Mouse (Mus musculus): ENCODE data around the gene Nup107. TPM values are rescaled to one million over a fixed set of nuclear protein-coding genes. Genes with fewer than 3 reads are reported as not detected.

Gene Nup107
- polyA plus RNA-seq, 1 experiment from 2014 or later = 58.8 TPM

- 93% methylated on average over 14 of the region's 14 CpGs for WGBS
- no peak for ATAC-seq
- Histone ChIP-seq H3K36me3 (peaks cover 34% of the 10 kb centered on the region), H3K9me3 (no peaks in the 10 kb centered on the region), H3K4me1 (replicated peaks) (no peaks in the 10 kb centered on the region), H3K4me3 (replicated peaks) (no peak overlapping the region), H3K9ac (no peak overlapping the region), H3K27ac (no peak overlapping the region), H3K4me2 (replicated peaks) (no peak overlapping the region), H3K27me3 (replicated peaks) (no peaks in the 10 kb centered on the region)
Observed at GRCm38 (mm10) chr10:117782491-117783260, 9.8 kb downstream of the Nup107 start.

- Histone ChIP-seq H3K4me1 (replicated peaks) (no peaks in the 10 kb centered on the region), H3K9me3 (no peaks in the 10 kb centered on the region), H3K9ac (no peak overlapping the region), H3K27me3 (replicated peaks) (no peaks in the 10 kb centered on the region), H3K4me3 (replicated peaks) (no peak overlapping the region), H3K27ac (no peak overlapping the region), H3K4me2 (replicated peaks) (no peak overlapping the region), H3K36me3 (peaks cover 34% of the 10 kb centered on the region)
- WGBS = 90% methylated on average over 2 of the region's 2 CpGs
- no peak for ATAC-seq
Observed at GRCm38 (mm10) chr10:117782056-117782455, 10.4 kb downstream of the Nup107 start.

- Histone ChIP-seq H3K4me3 (replicated peaks) (no peak overlapping the region), H3K9ac (no peak overlapping the region), H3K27me3 (replicated peaks) (no peaks in the 10 kb centered on the region), H3K27ac (no peak overlapping the region), H3K36me3 (peaks cover 27% of the 10 kb centered on the region), H3K4me2 (replicated peaks) (no peak overlapping the region), H3K4me1 (replicated peaks) (no peaks in the 10 kb centered on the region), H3K9me3 (no peaks in the 10 kb centered on the region)
- WGBS = 91% methylated on average over 17 of the region's 17 CpGs
- no peak for ATAC-seq
Observed at GRCm38 (mm10) chr10:117781021-117781725, 11.3 kb downstream of the Nup107 start.

DNA sequence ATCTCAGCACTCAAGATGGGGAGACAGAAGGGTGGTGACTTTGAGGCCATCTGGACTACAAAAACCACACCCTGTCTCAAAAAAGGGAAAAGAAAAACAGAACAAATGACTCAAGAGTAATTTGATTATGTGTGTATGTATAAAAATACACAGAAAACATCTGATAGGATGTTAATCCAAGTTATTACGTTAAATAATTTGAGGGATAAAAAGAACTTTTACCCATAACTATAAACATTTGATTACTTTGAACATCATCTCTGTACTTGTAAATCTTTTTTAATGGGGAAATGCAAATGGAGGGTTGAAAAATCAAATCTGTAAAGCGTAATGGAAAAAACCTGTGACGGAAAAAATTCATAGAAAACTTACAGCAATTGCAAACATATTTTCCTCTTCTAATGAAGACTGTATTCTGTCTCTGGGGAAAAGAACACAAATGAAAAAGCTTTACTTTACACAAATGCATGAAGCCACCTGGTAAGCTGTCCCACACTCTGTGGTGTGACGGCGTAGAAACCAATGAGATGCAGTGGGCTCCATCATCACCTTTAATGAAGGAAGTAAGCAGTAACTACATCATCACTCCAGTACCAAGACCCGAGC lies 12.1 kb downstream of the Nup107 start:
- H3K9ac ChIP-seq = no peak overlapping the region
- 94% methylated on average over 6 of the region's 6 CpGs for whole genome bisulfite sequencing
- no peak overlapping the region for H3K4me2 ChIP-seq (replicated peaks)
- H3K27me3 ChIP-seq (replicated peaks) = no peaks in the 10 kb centered on the region
- H3K4me3 ChIP-seq (replicated peaks) = no peak overlapping the region
- H3K4me1 ChIP-seq (replicated peaks) = no peaks in the 10 kb centered on the region
- H3K36me3 ChIP-seq = peaks cover 29% of the 10 kb centered on the region
- H3K9me3 ChIP-seq = no peaks in the 10 kb centered on the region
- no peak for ATAC-seq
- H3K27ac ChIP-seq = no peak overlapping the region

- Histone ChIP-seq H3K4me1 (replicated peaks) (no peaks in the 10 kb centered on the region), H3K4me3 (replicated peaks) (no peak overlapping the region), H3K4me2 (replicated peaks) (no peak overlapping the region), H3K9me3 (no peaks in the 10 kb centered on the region), H3K36me3 (peaks cover 30% of the 10 kb centered on the region), H3K27me3 (replicated peaks) (no peaks in the 10 kb centered on the region), H3K9ac (no peak overlapping the region), H3K27ac (no peak overlapping the region)
- 90% methylated on average over 8 of the region's 8 CpGs for WGBS
- ATAC-seq = no peak
Observed at GRCm38 (mm10) chr10:117779581-117780305, 12.8 kb downstream of the Nup107 start.

DNA sequence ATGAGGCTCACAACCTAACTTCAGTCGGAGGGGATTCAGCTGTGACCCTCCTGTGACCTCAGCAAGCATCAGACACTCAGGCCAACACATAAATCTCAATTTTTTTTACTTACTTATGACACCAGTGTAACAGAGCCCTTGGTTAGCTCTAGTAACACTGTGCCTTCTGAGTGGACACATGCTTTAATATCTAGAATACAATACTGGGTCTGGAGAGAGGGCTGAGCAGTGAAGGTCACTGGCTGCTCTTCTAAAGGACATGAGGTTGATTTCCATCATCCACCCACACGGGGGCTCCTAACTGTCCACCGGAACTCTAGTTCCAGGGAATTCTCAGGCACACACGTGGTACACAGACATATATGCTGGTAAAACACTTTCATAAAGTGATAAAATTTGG lies 13.6 kb downstream of the Nup107 start:
- H3K27ac ChIP-seq = no peak overlapping the region
- H3K36me3 ChIP-seq = peaks cover 34% of the 10 kb centered on the region
- no peak for ATAC-seq
- no peak overlapping the region for H3K4me3 ChIP-seq (replicated peaks)
- no peak overlapping the region for H3K9ac ChIP-seq
- H3K4me1 ChIP-seq (replicated peaks) = no peaks in the 10 kb centered on the region
- no peaks in the 10 kb centered on the region for H3K27me3 ChIP-seq (replicated peaks)
- H3K9me3 ChIP-seq = no peaks in the 10 kb centered on the region
- WGBS = 85% methylated on average over 4 of the region's 4 CpGs
- H3K4me2 ChIP-seq (replicated peaks) = no peak overlapping the region

DNA sequence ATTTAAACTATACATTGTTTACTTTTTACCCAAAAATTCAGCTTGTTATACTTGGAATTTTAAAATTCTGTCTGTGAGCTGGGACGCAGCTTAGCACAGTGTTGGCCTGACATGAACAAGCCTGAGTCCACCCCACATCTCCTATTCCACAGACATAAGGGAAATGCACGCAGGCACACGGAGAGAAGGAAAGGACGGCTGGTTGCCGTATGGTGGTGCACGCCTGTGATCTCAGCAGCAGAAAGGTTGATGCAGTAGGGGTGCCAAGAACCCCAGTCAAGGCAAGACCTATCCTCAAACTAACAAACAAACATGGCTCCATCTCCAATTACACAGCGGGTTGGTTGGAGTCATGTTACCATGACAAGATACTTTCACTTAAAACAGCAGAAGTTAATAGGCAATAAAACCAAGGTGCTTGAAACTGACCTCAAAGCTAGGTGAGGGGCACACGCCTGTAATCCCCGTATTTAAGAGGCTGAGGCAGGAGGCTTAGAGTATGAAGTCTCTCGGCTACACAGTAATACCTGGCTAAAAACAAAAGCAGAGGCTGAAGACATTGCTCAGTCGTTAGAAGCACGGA lies 14.1 kb downstream of the Nup107 start:
- Histone ChIP-seq H3K9ac (no peak overlapping the region), H3K4me1 (replicated peaks) (no peaks in the 10 kb centered on the region), H3K9me3 (no peaks in the 10 kb centered on the region), H3K4me2 (replicated peaks) (no peak overlapping the region), H3K36me3 (peaks cover 35% of the 10 kb centered on the region), H3K4me3 (replicated peaks) (no peak overlapping the region), H3K27me3 (replicated peaks) (no peaks in the 10 kb centered on the region), H3K27ac (no peak overlapping the region)
- no peak for ATAC-seq
- 93% methylated on average over 12 of the region's 12 CpGs for WGBS

- WGBS = 94% methylated on average over 17 of the region's 17 CpGs
- H3K4me2 ChIP-seq (replicated peaks) = no peak overlapping the region
- H3K27ac ChIP-seq = no peak overlapping the region
- H3K9me3 ChIP-seq = no peaks in the 10 kb centered on the region
- peaks cover 42% of the 10 kb centered on the region for H3K36me3 ChIP-seq
- no peak for ATAC-seq
- H3K4me1 ChIP-seq (replicated peaks) = no peaks in the 10 kb centered on the region
- no peaks in the 10 kb centered on the region for H3K27me3 ChIP-seq (replicated peaks)
- H3K9ac ChIP-seq = no peak overlapping the region
- no peak overlapping the region for H3K4me3 ChIP-seq (replicated peaks)
Observed at GRCm38 (mm10) chr10:117777501-117778327, 14.8 kb downstream of the Nup107 start.

GRCm38 (mm10) chr10:117777103-117777470 lies 15.4 kb downstream of the Nup107 start:
- Histone ChIP-seq H3K27me3 (replicated peaks) (no peaks in the 10 kb centered on the region), H3K27ac (no peak overlapping the region), H3K9ac (no peak overlapping the region), H3K36me3 (peaks cover 46% of the 10 kb centered on the region), H3K4me3 (replicated peaks) (no peak overlapping the region), H3K4me1 (replicated peaks) (no peaks in the 10 kb centered on the region), H3K4me2 (replicated peaks) (no peak overlapping the region), H3K9me3 (no peaks in the 10 kb centered on the region)
- no peak for ATAC-seq
- 95% methylated on average over 3 of the region's 3 CpGs for WGBS

GRCm38 (mm10) chr10:117776281-117777102 lies 16.0 kb downstream of the Nup107 start:
- Histone ChIP-seq H3K4me2 (replicated peaks) (no peak overlapping the region), H3K9ac (no peak overlapping the region), H3K27ac (no peak overlapping the region), H3K27me3 (replicated peaks) (no peaks in the 10 kb centered on the region), H3K4me3 (replicated peaks) (no peak overlapping the region), H3K36me3 (peaks cover 44% of the 10 kb centered on the region), H3K9me3 (no peaks in the 10 kb centered on the region), H3K4me1 (replicated peaks) (no peaks in the 10 kb centered on the region)
- WGBS = 92% methylated on average over 12 of the region's 12 CpGs
- ATAC-seq = no peak

Data from intestine, embryonic 15.5 days (tissue).